Mouse (Mus musculus): ENCODE results near the gene Apba1.

Gene Apba1

GRCm38 (mm10) chr19:23879862-23880261 lies 121.2 kb downstream of the Apba1 start:
- DNase-seq = no peak

- DNase-seq = no peak
Observed at GRCm38 (mm10) chr19:23886169-23886568, 127.5 kb downstream of the Apba1 start.

- DNase-seq = no peak
Observed at GRCm38 (mm10) chr19:23891421-23891820, 132.7 kb downstream of the Apba1 start.

- no peak for DNase-seq
Observed at GRCm38 (mm10) chr19:23892633-23893032, 133.9 kb downstream of the Apba1 start.

GRCm38 (mm10) chr19:23893093-23893889 lies 134.6 kb downstream of the Apba1 start:
- peak; percentile 68 for DNase-seq

GRCm38 (mm10) chr19:23893946-23894345 lies 135.3 kb downstream of the Apba1 start:
- DNase-seq = no peak

GRCm38 (mm10) chr19:23894822-23895221 lies 136.1 kb downstream of the Apba1 start:
- DNase-seq = no peak

GRCm38 (mm10) chr19:23896915-23897314 lies 138.2 kb downstream of the Apba1 start:
- DNase-seq = no peak

- no peak for DNase-seq
Observed at GRCm38 (mm10) chr19:23898501-23898900, 139.8 kb downstream of the Apba1 start.

- peak; percentile 63 for DNase-seq
Observed at GRCm38 (mm10) chr19:23901177-23901576, 142.5 kb downstream of the Apba1 start.

- no peak for DNase-seq
Observed at GRCm38 (mm10) chr19:23901768-23902167, 143.1 kb downstream of the Apba1 start.

- no peak for DNase-seq
Observed at GRCm38 (mm10) chr19:23903066-23903465, 144.4 kb downstream of the Apba1 start.

- DNase-seq = no peak
Observed at GRCm38 (mm10) chr19:23904922-23905321, 146.2 kb downstream of the Apba1 start.

- DNase-seq = no peak
Observed at GRCm38 (mm10) chr19:23905772-23906171, 147.1 kb downstream of the Apba1 start.

GRCm38 (mm10) chr19:23910345-23910744 lies 151.7 kb downstream of the Apba1 start:
- no peak for DNase-seq

- DNase-seq = no peak
Observed at GRCm38 (mm10) chr19:23919384-23920219, 160.9 kb downstream of the Apba1 start.

GRCm38 (mm10) chr19:23920220-23920544 lies 161.5 kb downstream of the Apba1 start:
- no peak for DNase-seq

- DNase-seq = no peak
Observed at GRCm38 (mm10) chr19:23922601-23923000, 163.9 kb downstream of the Apba1 start.

- no peak for DNase-seq
Observed at GRCm38 (mm10) chr19:23924057-23924456, 165.4 kb downstream of the Apba1 start.

- no peak for DNase-seq
Observed at GRCm38 (mm10) chr19:23924791-23925190, 166.1 kb downstream of the Apba1 start.

- DNase-seq = no peak
Observed at GRCm38 (mm10) chr19:23925541-23925940, 166.9 kb downstream of the Apba1 start.

GRCm38 (mm10) chr19:23930826-23931225 lies 172.1 kb downstream of the Apba1 start:
- no peak for DNase-seq

GRCm38 (mm10) chr19:23941422-23941949 lies 182.8 kb downstream of the Apba1 start:
- no peak for DNase-seq

- DNase-seq = no peak
Observed at GRCm38 (mm10) chr19:23942886-23943285, 184.2 kb downstream of the Apba1 start.

All from kidney, postnatal 10 days (tissue).